Mouse (Mus musculus): ENCODE data around the gene Tmem184b. TPM values are rescaled to one million over a fixed set of nuclear protein-coding genes. Genes with fewer than 3 reads are reported as not detected.
A peak's percentile ranks its signal among the peaks of the same experiment; 100 is the strongest.

Tmem184b gene
- polyA plus RNA-seq, 1 experiment from 2014 or later: 42.4 TPM

DNA sequence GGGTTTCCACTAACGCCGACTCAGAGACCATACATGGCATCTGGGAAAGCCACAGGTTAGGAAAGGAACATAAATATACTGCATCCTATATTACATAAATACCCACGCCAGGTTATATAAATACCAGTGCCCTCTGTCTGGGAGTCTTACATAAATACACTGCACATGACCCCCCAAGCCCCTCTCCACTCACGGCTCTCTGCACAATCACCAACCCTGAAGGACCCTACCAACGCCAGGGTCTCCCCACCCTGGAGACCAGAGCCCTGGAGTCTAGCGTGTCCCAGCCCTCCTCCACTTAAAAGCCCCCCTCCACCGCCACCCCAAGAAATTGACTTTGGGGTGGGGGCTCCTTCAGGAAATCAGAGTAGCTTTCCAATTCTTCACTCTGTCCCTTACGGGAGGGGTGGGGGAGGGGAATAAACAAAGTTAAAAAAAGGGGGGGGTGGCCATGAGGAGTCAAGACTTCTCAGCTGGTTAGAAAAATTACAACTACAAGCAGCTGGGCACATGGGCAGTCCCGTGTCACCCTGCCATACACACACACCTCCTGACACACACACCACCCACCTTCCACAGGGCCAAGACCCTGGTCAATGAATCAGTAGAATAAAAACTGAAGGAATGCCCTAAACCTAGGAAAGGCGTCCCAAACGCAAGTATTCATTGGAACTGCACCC lies 37.4 kb upstream of the Tmem184b start:
- Histone ChIP-seq H3K4me1 (ENCODE audit: control insufficient read depth, insufficient read depth, low read depth, low read length) (peaks cover 56% of the 10 kb centered on the region), H3K9me3 (ENCODE audit: control insufficient read depth, low read length) (no peaks in the 10 kb centered on the region), H3K9ac (ENCODE audit: low read depth, low read length) (peak overlapping the region; percentile 99), H3K4me2 (ENCODE audit: low read length) (peak overlapping the region; percentile 92), H3K27ac (ENCODE audit: low read depth, low read length) (peak overlapping the region; percentile 95), H3K36me3 (ENCODE audit: control insufficient read depth, insufficient read depth, low read length) (peaks cover 7% of the 10 kb centered on the region), H3K4me3 (ENCODE audit: low read length) (peak overlapping the region; percentile 94), H3K27me3 (replicated peaks; ENCODE audit: control insufficient read depth, insufficient read depth, low read length) (no peaks in the 10 kb centered on the region)
- 9% methylated on average over 11 of the region's 11 CpGs for WGBS
- peak; percentile 37; the same call in 1 of the 2 replicates for ATAC-seq

DNA sequence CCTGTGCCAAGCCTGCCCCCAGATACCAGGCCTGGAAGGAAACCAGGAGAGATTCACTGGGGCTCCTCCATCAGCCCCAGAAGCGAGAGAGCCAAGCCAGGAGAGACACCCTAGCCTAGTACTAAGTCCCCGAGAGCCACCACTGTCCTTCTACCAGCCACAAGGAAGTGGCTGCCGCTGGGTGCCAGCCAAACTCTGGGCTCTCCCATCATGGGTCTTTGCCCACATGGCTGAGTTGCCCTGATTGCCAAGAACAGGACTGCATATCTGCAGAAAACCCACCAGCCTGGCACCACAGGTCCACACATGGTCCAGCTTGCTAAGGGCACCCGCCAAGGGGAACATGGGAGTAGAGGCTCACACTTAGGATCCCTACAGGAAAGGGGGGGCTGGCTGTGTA lies 36.9 kb upstream of the Tmem184b start:
- Histone ChIP-seq H3K9me3 (ENCODE audit: control insufficient read depth, low read length) (no peaks in the 10 kb centered on the region), H3K4me3 (ENCODE audit: low read length) (peak overlapping the region; percentile 94), H3K27ac (ENCODE audit: low read depth, low read length) (peak overlapping the region; percentile 44), H3K4me2 (ENCODE audit: low read length) (peak overlapping the region; percentile 92), H3K27me3 (replicated peaks; ENCODE audit: control insufficient read depth, insufficient read depth, low read length) (no peaks in the 10 kb centered on the region), H3K9ac (ENCODE audit: low read depth, low read length) (peak overlapping the region; percentile 99), H3K36me3 (ENCODE audit: control insufficient read depth, insufficient read depth, low read length) (peaks cover 9% of the 10 kb centered on the region), H3K4me1 (ENCODE audit: control insufficient read depth, insufficient read depth, low read depth, low read length) (peaks cover 61% of the 10 kb centered on the region)
- WGBS: 42% methylated on average over 4 of the region's 4 CpGs
- ATAC-seq: no peak; the same call in 1 of the 2 replicates

DNA sequence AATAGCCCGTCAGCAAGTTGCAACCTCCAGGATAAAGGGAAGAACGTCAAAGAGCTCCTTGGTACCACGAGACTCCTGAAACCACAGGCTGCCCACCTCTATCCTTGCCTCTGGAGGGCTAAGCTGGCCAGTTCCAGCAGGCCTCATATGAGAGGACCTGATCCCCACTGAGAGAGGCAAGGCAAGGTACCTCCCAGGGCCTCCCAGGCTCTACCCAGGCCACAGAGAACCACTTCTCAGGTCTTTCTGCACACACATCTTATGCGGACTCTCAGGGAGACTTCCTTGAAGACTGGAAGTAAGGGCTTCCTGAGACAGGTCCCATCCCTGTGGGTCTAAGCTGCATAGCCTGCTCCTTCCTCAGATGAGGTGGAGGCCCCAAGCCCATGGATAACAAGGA lies 36.0 kb upstream of the Tmem184b start:
- Histone ChIP-seq H3K27me3 (replicated peaks; ENCODE audit: control insufficient read depth, insufficient read depth, low read length) (no peaks in the 10 kb centered on the region), H3K27ac (ENCODE audit: low read depth, low read length) (no peak overlapping the region), H3K4me2 (ENCODE audit: low read length) (peak overlapping the region; percentile 92), H3K9me3 (ENCODE audit: control insufficient read depth, low read length) (no peaks in the 10 kb centered on the region), H3K9ac (ENCODE audit: low read depth, low read length) (peak overlapping the region; percentile 99), H3K4me1 (ENCODE audit: control insufficient read depth, insufficient read depth, low read depth, low read length) (peaks cover 68% of the 10 kb centered on the region), H3K4me3 (ENCODE audit: low read length) (peak overlapping the region; percentile 94), H3K36me3 (ENCODE audit: control insufficient read depth, insufficient read depth, low read length) (peaks cover 13% of the 10 kb centered on the region)
- no peak for ATAC-seq
- WGBS: 74% methylated on average over 4 of the region's 4 CpGs

DNA sequence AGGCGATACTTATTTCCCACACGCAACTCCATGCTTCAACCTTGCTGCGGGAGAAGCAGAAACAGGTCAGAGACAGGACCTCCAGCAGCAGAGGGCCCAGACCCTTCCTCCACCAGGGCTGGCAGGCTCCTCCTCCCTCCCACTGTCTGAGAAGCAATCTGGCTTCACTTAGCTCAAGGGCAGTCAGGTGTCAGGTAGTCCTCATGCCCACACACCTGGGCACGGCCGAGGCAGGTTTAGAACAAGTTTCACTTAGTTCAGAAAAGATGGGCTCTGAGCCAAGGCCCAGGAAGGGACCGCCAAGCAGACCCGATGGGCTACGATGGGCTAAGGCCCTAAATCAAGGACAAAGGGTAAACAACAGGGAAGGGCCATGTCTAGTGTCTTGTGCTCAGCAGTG lies 35.4 kb upstream of the Tmem184b start:
- no peak overlapping the region for H3K27ac ChIP-seq (ENCODE audit: low read depth, low read length)
- no peak for ATAC-seq
- H3K27me3 ChIP-seq (replicated peaks; ENCODE audit: control insufficient read depth, insufficient read depth, low read length): no peaks in the 10 kb centered on the region
- H3K4me1 ChIP-seq (ENCODE audit: control insufficient read depth, insufficient read depth, low read depth, low read length): peaks cover 68% of the 10 kb centered on the region
- H3K4me3 ChIP-seq (ENCODE audit: low read length): no peak overlapping the region
- WGBS: 76% methylated on average over 8 of the region's 8 CpGs
- peaks cover 14% of the 10 kb centered on the region for H3K36me3 ChIP-seq (ENCODE audit: control insufficient read depth, insufficient read depth, low read length)
- peak overlapping the region; percentile 99; the same call in 1 of the 2 replicates for H3K9ac ChIP-seq (ENCODE audit: low read depth, low read length)
- H3K9me3 ChIP-seq (ENCODE audit: control insufficient read depth, low read length): no peaks in the 10 kb centered on the region
- H3K4me2 ChIP-seq (ENCODE audit: low read length): peak overlapping the region; percentile 27

DNA sequence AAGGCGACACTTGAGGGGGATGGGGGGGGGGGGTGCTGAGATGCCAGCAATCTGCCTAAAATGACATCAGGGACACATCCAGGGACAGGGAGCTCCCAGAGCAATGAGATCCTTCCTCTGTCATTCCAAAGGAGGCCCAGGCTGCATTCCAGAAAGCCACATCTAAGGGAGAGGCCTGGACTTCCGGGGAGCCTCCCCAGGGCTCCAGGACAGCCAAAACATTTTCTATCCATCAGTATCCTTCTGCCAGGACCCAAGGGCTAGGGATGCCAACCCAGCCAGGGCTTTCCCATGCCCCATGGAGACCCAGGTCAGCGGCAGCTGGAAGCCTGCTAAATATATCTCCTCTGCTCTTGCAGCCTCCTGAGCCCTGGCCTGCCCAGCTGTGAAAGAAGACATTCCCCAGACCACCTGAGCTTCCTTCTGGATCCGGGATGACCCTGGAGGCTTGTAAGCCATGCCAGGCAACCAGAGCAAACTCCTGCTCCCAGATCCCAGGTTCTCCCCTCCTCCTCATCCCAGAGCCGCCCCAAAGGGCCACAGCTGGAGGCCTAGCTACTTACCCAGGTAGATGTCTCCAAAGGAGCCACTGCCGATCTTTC lies 34.9 kb upstream of the Tmem184b start:
- peak overlapping the region; percentile 99; the same call in 1 of the 2 replicates for H3K9ac ChIP-seq (ENCODE audit: low read depth, low read length)
- H3K4me1 ChIP-seq (ENCODE audit: control insufficient read depth, insufficient read depth, low read depth, low read length): peaks cover 68% of the 10 kb centered on the region
- no peaks in the 10 kb centered on the region for H3K9me3 ChIP-seq (ENCODE audit: control insufficient read depth, low read length)
- H3K4me3 ChIP-seq (ENCODE audit: low read length): no peak overlapping the region
- peak overlapping the region; percentile 27 for H3K4me2 ChIP-seq (ENCODE audit: low read length)
- ATAC-seq: no peak
- no peaks in the 10 kb centered on the region for H3K27me3 ChIP-seq (replicated peaks; ENCODE audit: control insufficient read depth, insufficient read depth, low read length)
- no peak overlapping the region for H3K27ac ChIP-seq (ENCODE audit: low read depth, low read length)
- H3K36me3 ChIP-seq (ENCODE audit: control insufficient read depth, insufficient read depth, low read length): peaks cover 14% of the 10 kb centered on the region
- WGBS: 85% methylated on average over 6 of the region's 6 CpGs

DNA sequence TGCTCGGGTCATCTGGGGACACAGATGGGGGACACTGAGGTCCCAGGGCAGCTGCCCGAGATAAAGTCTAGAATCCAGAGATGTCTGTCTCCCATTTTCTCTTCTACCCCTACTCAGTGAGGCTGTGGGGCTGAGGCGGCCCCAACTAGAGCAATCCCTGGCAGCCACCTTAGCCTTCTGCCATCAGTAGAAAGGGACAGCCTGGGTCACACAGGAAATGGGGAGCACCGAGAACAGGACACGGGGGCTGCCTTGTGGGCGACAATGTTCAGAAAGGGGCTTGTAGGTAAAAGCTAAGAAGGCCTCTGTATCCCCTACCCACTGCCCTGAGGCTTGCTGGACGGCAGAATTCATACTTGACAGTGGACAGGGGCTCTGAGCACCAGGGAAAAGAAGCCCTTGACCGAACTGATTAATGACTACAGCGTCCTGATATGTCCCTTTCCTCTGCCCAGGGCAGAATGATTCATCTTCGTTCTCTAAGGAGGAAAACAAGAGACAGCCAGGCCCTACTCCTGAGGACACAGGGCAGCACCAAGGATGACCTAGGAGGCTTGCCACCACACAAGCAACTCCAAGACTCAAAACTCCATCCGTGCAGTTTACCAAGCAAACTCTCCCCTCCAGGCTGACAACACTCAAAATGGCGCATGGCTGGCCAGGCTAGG lies 34.3 kb upstream of the Tmem184b start:
- Histone ChIP-seq H3K4me2 (ENCODE audit: low read length) (no peak overlapping the region), H3K36me3 (ENCODE audit: control insufficient read depth, insufficient read depth, low read length) (peaks cover 14% of the 10 kb centered on the region), H3K4me1 (ENCODE audit: control insufficient read depth, insufficient read depth, low read depth, low read length) (peaks cover 72% of the 10 kb centered on the region)

DNA sequence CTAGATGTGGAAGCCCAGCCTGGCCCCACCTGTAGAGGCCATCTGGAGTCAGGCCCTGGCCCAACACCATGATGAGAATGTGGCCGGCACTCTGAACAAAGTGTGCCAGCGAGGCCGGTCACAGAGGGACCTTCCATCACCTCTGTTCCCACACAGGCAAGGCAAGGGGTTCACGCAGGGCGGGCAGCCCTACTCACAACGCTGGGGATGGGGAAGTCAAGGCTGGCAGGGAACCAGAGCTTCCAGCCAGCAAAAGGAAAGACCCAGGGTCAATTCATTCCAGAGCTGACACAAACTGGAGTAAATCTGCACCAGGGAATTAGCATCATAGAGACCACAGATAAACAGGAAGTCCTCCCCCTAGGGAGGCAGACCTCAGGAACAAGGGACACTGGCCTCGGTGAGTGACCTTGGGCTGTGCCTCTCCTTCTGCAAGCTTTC lies 33.1 kb upstream of the Tmem184b start:
- no peaks in the 10 kb centered on the region for H3K9me3 ChIP-seq (ENCODE audit: control insufficient read depth, low read length)
- peaks cover 71% of the 10 kb centered on the region for H3K4me1 ChIP-seq (ENCODE audit: control insufficient read depth, insufficient read depth, low read depth, low read length)
- no peak overlapping the region for H3K9ac ChIP-seq (ENCODE audit: low read depth, low read length)
- no peak for ATAC-seq
- H3K4me3 ChIP-seq (ENCODE audit: low read length): no peak overlapping the region
- peaks cover 14% of the 10 kb centered on the region for H3K36me3 ChIP-seq (ENCODE audit: control insufficient read depth, insufficient read depth, low read length)
- peak overlapping the region; percentile 23; the same call in 1 of the 2 replicates for H3K27ac ChIP-seq (ENCODE audit: low read depth, low read length)
- 56% methylated on average over 7 of the region's 7 CpGs for WGBS
- H3K4me2 ChIP-seq (ENCODE audit: low read length): no peak overlapping the region; the same call in 1 of the 2 replicates
- H3K27me3 ChIP-seq (replicated peaks; ENCODE audit: control insufficient read depth, insufficient read depth, low read length): no peaks in the 10 kb centered on the region

More for the DNA sequence above, 34.3 kb upstream of the Tmem184b start:
- WGBS: 91% methylated on average over 12 of the region's 12 CpGs
- H3K27ac ChIP-seq (ENCODE audit: low read depth, low read length): no peak overlapping the region
- no peak overlapping the region; the same call in 1 of the 2 replicates for H3K9ac ChIP-seq (ENCODE audit: low read depth, low read length)
- H3K27me3 ChIP-seq (replicated peaks; ENCODE audit: control insufficient read depth, insufficient read depth, low read length): no peaks in the 10 kb centered on the region
- no peak for ATAC-seq
- H3K9me3 ChIP-seq (ENCODE audit: control insufficient read depth, low read length): no peaks in the 10 kb centered on the region
- H3K4me3 ChIP-seq (ENCODE audit: low read length): no peak overlapping the region

DNA sequence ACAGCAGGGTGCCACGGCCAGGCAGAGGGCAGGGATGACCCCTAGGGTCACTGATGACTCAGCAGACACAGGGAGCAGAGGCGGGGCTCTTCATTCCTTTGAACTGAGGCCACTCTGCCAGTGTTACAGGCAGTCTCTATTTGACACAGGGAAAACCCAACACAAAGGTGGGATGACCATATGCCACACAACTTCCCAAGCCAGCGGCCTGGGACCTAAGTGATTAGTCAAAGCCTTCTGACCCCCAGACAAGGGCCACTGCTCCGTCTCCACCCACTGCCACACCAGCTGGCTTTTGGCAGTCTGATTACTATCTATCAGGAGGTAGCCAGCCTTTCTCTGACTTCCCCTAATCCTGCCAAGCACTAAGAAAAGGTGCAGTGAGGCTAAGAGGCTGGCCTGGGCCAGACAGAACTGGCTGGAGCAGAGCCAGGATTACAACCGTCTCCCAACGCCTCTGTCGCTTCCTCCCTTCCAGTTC lies 31.9 kb upstream of the Tmem184b start:
- WGBS: 19% methylated on average over 7 of the region's 7 CpGs
- Histone ChIP-seq H3K36me3 (ENCODE audit: control insufficient read depth, insufficient read depth, low read length) (peaks cover 22% of the 10 kb centered on the region), H3K27ac (ENCODE audit: low read depth, low read length) (peak overlapping the region; percentile 64; the same call in 1 of the 2 replicates), H3K4me1 (ENCODE audit: control insufficient read depth, insufficient read depth, low read depth, low read length) (peaks cover 66% of the 10 kb centered on the region), H3K27me3 (replicated peaks; ENCODE audit: control insufficient read depth, insufficient read depth, low read length) (no peaks in the 10 kb centered on the region), H3K9ac (ENCODE audit: low read depth, low read length) (no peak overlapping the region), H3K9me3 (ENCODE audit: control insufficient read depth, low read length) (no peaks in the 10 kb centered on the region), H3K4me2 (ENCODE audit: low read length) (no peak overlapping the region), H3K4me3 (ENCODE audit: low read length) (no peak overlapping the region)
- ATAC-seq: no peak

DNA sequence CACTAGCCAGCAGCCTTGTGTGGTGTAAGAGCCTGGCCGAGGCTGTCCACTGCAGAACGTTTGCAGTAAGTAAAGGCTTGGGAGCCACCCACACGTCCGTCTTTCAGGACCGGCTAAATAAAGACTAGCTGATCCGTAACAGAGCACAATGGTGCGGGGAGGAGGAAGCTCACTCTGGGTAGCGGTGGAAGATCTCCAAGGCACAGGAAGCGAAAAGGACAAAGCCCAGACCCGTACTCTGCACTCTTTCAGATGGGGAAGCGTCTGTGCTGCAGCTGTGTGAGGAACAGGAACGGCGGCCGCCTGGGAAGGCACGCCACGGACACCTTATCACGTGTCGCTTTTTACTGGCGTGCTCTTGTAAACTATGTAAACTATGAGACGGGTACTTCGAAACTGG lies 29.5 kb upstream of the Tmem184b start:
- peak; percentile 30; the same call in 1 of the 2 replicates for ATAC-seq
- Histone ChIP-seq H3K27ac (ENCODE audit: low read depth, low read length) (peak overlapping the region; percentile 14; the same call in 1 of the 2 replicates), H3K4me2 (ENCODE audit: low read length) (no peak overlapping the region), H3K4me1 (ENCODE audit: control insufficient read depth, insufficient read depth, low read depth, low read length) (peaks cover 43% of the 10 kb centered on the region), H3K9ac (ENCODE audit: low read depth, low read length) (no peak overlapping the region), H3K36me3 (ENCODE audit: control insufficient read depth, insufficient read depth, low read length) (peaks cover 34% of the 10 kb centered on the region), H3K27me3 (replicated peaks; ENCODE audit: control insufficient read depth, insufficient read depth, low read length) (no peaks in the 10 kb centered on the region), H3K9me3 (ENCODE audit: control insufficient read depth, low read length) (no peaks in the 10 kb centered on the region), H3K4me3 (ENCODE audit: low read length) (no peak overlapping the region)
- 38% methylated on average over 21 of the region's 21 CpGs for WGBS

All from hindbrain, embryonic 16.5 days (tissue).